Mouse (Mus musculus) kidney, embryonic 15.5 days (tissue): ENCODE results near the gene Pank4. TPM values are rescaled to one million over a fixed set of nuclear protein-coding genes. Genes with fewer than 3 reads are reported as not detected.

Experiments
- ATAC-seq: fragments of 200-750 bp; cut with Nextera tagmentation; replicated peaks from 2 replicates; pipeline ENCODE4 v1.8.0; 2017; ENCODE audit warnings: moderate TSS enrichment; ENCODE audit not compliant: low FRiP score
- H3K27ac ChIP-seq: fragments of 300-500 bp; sonication (generic); 2 replicates; pipeline ENCODE4 v1.5.1; 2015; ENCODE audit warnings: mild to moderate bottlenecking, inconsistent platforms
- H3K27me3 ChIP-seq: fragments of 300-500 bp; sonication (generic); 2 replicates; pipeline ENCODE4 v1.6.1; 2015; ENCODE audit warnings: inconsistent platforms
- H3K36me3 ChIP-seq: fragments of 300-500 bp; sonication (generic); 2 replicates; pipeline ENCODE4 v1.6.1; 2015; ENCODE audit warnings: inconsistent platforms
- H3K4me1 ChIP-seq: fragments of 300-500 bp; sonication (generic); 2 replicates; pipeline ENCODE4 v1.6.1; 2015; ENCODE audit warnings: inconsistent platforms
- H3K4me2 ChIP-seq: fragments of 300-500 bp; sonication (generic); 2 replicates; pipeline ENCODE4 v1.6.1; 2015; ENCODE audit warnings: moderate library complexity, mild to moderate bottlenecking, inconsistent platforms
- H3K4me3 ChIP-seq: fragments of 300-500 bp; sonication (generic); replicated peaks from 2 replicates; pipeline ENCODE4 v1.5.1; 2015; ENCODE audit warnings: mild to moderate bottlenecking, inconsistent platforms
- H3K9ac ChIP-seq: fragments of 300-500 bp; sonication (generic); 2 replicates; pipeline ENCODE4 v1.6.1; 2015; ENCODE audit warnings: mild to moderate bottlenecking, inconsistent platforms
- H3K9me3 ChIP-seq: fragments of 300-500 bp; sonication (generic); replicated peaks from 2 replicates; pipeline ENCODE4 v1.6.1; 2016; ENCODE audit warnings: inconsistent platforms
- WGBS: fragments of 180-500 bp; shearing (Covaris S2); methylation state at CpG from one replicate; pipeline ENCODE4 v1.1.7; 2015; ENCODE audit warnings: mixed read lengths; 5-methylcytosine and 5-hydroxymethylcytosine counted together
- polyA plus RNA-seq: library from polyadenylated mRNA; unstranded; fragments of >200 nt; fragmentation: Nextera tagmentation; extraction: Ambion mirVana; gene quantifications from 2 replicates; pipeline ENCODE4 v1.2.1, GENCODE M21; 2015

Gene Pank4
- polyA plus RNA-seq, 1 experiment from 2014 or later = 46.3 TPM

GRCm38 (mm10) chr4:154981076-154981475, 17.2 kb downstream of the Pank4 start:
- H3K9me3 ChIP-seq = no peaks in the 10 kb centered on the region
- peaks cover 54% of the 10 kb centered on the region for H3K36me3 ChIP-seq
- H3K27ac ChIP-seq = no peak overlapping the region
- H3K4me2 ChIP-seq = no peak overlapping the region
- no peak overlapping the region for H3K4me3 ChIP-seq
- peaks cover 13% of the 10 kb centered on the region for H3K4me1 ChIP-seq
- 89% methylated on average over 6 of the region's 6 CpGs for WGBS
- H3K27me3 ChIP-seq = peaks cover 20% of the 10 kb centered on the region
- no peak for ATAC-seq
- no peak overlapping the region for H3K9ac ChIP-seq

DNA sequence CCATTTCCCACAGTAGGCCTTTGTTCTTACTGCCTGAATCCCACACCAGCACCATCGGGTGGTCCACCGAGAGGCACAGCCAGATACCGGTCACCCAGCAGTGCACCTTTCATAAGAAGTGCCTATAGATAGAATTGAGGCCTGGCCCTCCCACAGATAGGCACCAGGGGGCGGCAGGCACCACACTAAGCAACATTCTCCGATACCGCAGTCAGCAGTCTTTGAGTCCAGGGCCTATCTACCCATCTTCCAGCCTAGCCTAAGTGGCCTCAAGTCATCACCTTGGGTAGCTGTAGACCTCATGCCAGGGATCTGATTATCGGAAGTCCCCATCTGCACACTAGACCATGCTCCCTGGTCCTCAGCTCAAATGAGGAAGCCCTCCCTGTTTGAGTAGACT, 17.6 kb downstream of the Pank4 start:
- 49% methylated on average over 7 of the region's 7 CpGs for WGBS
- Histone ChIP-seq H3K9ac (no peak overlapping the region), H3K4me1 (peaks cover 18% of the 10 kb centered on the region), H3K27ac (no peak overlapping the region), H3K4me3 (no peak overlapping the region), H3K4me2 (no peak overlapping the region), H3K36me3 (peaks cover 49% of the 10 kb centered on the region), H3K27me3 (peaks cover 20% of the 10 kb centered on the region), H3K9me3 (no peaks in the 10 kb centered on the region)
- no peak; the same call in 1 of the 2 replicates for ATAC-seq

- Histone ChIP-seq H3K4me2 (no peak overlapping the region), H3K9ac (no peak overlapping the region), H3K27me3 (peaks cover 20% of the 10 kb centered on the region), H3K4me3 (no peak overlapping the region), H3K9me3 (no peaks in the 10 kb centered on the region), H3K36me3 (peaks cover 39% of the 10 kb centered on the region), H3K27ac (no peak overlapping the region), H3K4me1 (peaks cover 24% of the 10 kb centered on the region)
- ATAC-seq = no peak
- WGBS = 69% methylated on average over 19 of the region's 19 CpGs
Measured at GRCm38 (mm10) chr4:154982247-154983120, 18.6 kb downstream of the Pank4 start.

GRCm38 (mm10) chr4:154983767-154984166, 19.8 kb downstream of the Pank4 start:
- 25% methylated on average over 24 of the region's 24 CpGs for WGBS
- H3K27me3 ChIP-seq = peaks cover 20% of the 10 kb centered on the region
- no peak overlapping the region for H3K4me3 ChIP-seq
- no peak overlapping the region for H3K4me2 ChIP-seq
- no peak overlapping the region for H3K27ac ChIP-seq
- ATAC-seq = no peak
- no peak overlapping the region for H3K9ac ChIP-seq
- H3K4me1 ChIP-seq = peaks cover 24% of the 10 kb centered on the region
- H3K36me3 ChIP-seq = peaks cover 27% of the 10 kb centered on the region
- H3K9me3 ChIP-seq = no peaks in the 10 kb centered on the region

GRCm38 (mm10) chr4:154985151-154985777, 21.3 kb downstream of the Pank4 start:
- H3K27ac ChIP-seq = no peak overlapping the region
- peaks cover 24% of the 10 kb centered on the region for H3K4me1 ChIP-seq
- WGBS = 86% methylated on average over 5 of the region's 5 CpGs
- peaks cover 20% of the 10 kb centered on the region for H3K27me3 ChIP-seq
- no peak overlapping the region for H3K9ac ChIP-seq
- no peak overlapping the region; the same call in 1 of the 2 replicates for H3K4me2 ChIP-seq
- peaks cover 12% of the 10 kb centered on the region for H3K36me3 ChIP-seq
- H3K9me3 ChIP-seq = no peaks in the 10 kb centered on the region
- ATAC-seq = no peak
- H3K4me3 ChIP-seq = no peak overlapping the region

GRCm38 (mm10) chr4:154986096-154986495, 22.2 kb downstream of the Pank4 start:
- Histone ChIP-seq H3K4me2 (peak overlapping the region; percentile 50), H3K36me3 (peaks cover 3% of the 10 kb centered on the region), H3K9me3 (no peaks in the 10 kb centered on the region), H3K27ac (no peak overlapping the region), H3K27me3 (peaks cover 20% of the 10 kb centered on the region), H3K9ac (no peak overlapping the region), H3K4me3 (0 out of 2 replicates have a peak overlapping the region, but pooled peaks have one; percentile 6), H3K4me1 (peaks cover 24% of the 10 kb centered on the region)
- 16% methylated on average over 16 of the region's 17 CpGs for WGBS
- ATAC-seq = no peak; the same call in 1 of the 2 replicates

GRCm38 (mm10) chr4:154986750-154987149, 22.8 kb downstream of the Pank4 start:
- Histone ChIP-seq H3K9me3 (no peaks in the 10 kb centered on the region), H3K27ac (no peak overlapping the region), H3K36me3 (no peaks in the 10 kb centered on the region), H3K4me3 (no peak overlapping the region), H3K4me2 (no peak overlapping the region), H3K4me1 (peaks cover 24% of the 10 kb centered on the region), H3K9ac (no peak overlapping the region), H3K27me3 (peaks cover 20% of the 10 kb centered on the region)
- no peak for ATAC-seq
- 67% methylated on average over 15 of the region's 15 CpGs for WGBS

DNA sequence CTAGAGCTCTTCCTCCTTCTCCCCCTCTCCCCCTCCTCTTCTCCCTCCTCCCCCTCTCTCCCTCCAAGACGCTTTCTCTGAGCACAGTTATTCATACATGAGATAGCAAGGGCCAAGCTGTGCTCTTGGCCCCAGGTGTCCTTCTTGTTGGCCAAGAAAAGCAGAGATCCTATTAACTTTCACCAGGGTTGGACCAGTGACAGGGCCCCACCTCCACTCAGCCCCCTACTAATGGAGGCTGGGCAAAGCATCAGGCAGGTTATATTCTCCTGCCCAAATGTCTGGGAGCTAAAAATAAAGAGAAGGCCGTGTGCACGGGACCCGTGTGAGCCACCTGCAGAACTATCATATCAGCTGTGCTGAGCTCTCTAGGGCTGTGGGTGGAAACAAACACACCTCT, 31.0 kb downstream of the Pank4 start:
- H3K27ac ChIP-seq = no peak overlapping the region
- H3K4me2 ChIP-seq = no peak overlapping the region
- H3K9me3 ChIP-seq = no peaks in the 10 kb centered on the region
- WGBS = 74% methylated on average over 4 of the region's 4 CpGs
- H3K4me3 ChIP-seq = no peak overlapping the region
- H3K36me3 ChIP-seq = no peaks in the 10 kb centered on the region
- H3K9ac ChIP-seq = no peak overlapping the region
- no peak for ATAC-seq
- H3K4me1 ChIP-seq = peaks cover 7% of the 10 kb centered on the region
- H3K27me3 ChIP-seq = no peaks in the 10 kb centered on the region

DNA sequence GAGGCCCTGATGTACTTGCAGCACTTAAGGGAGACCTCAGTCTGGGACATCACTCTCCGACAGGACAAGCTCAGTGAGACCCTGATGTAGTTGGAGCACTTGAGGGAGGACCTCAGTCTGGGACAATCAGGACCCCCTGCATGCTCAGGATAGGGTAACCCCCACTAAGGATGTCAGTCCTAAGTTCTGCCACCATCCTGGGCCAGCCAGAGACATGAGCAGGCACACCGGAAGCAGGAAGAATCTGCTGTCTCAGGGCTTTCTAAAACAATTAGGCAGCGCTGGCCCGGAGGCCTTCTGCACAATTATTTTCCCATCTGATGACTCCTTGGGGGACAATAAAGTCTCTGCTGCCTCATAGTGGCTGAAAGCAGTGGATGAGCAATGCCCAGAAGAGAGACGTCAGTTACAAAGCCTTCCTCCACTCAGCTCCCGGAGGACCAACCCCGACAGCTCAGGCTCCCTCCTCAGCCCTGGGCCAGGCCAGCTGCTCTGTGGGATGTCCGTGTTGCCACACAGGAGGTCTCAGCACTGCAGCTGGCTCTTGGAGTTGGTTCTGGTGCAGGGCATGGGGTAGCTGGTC, 32.7 kb downstream of the Pank4 start:
- no peaks in the 10 kb centered on the region for H3K9me3 ChIP-seq
- H3K36me3 ChIP-seq = no peaks in the 10 kb centered on the region
- H3K27me3 ChIP-seq = no peaks in the 10 kb centered on the region
- WGBS = 25% methylated on average over 8 of the region's 8 CpGs
- no peak overlapping the region for H3K4me3 ChIP-seq
- H3K9ac ChIP-seq = no peak overlapping the region
- no peak overlapping the region for H3K27ac ChIP-seq
- peaks cover 12% of the 10 kb centered on the region for H3K4me1 ChIP-seq
- H3K4me2 ChIP-seq = no peak overlapping the region
- ATAC-seq = peak; percentile 56

GRCm38 (mm10) chr4:154999379-154999778, 35.5 kb downstream of the Pank4 start:
- Histone ChIP-seq H3K36me3 (no peaks in the 10 kb centered on the region), H3K9ac (no peak overlapping the region), H3K27me3 (no peaks in the 10 kb centered on the region), H3K27ac (no peak overlapping the region), H3K4me2 (no peak overlapping the region), H3K4me1 (peaks cover 17% of the 10 kb centered on the region), H3K4me3 (no peak overlapping the region), H3K9me3 (no peaks in the 10 kb centered on the region)
- 72% methylated on average over 5 of the region's 5 CpGs for WGBS
- no peak for ATAC-seq

GRCm38 (mm10) chr4:155005278-155005677, 41.4 kb downstream of the Pank4 start:
- WGBS = 70% methylated on average over 3 of the region's 3 CpGs
- no peak for ATAC-seq
- Histone ChIP-seq H3K36me3 (no peaks in the 10 kb centered on the region), H3K4me2 (no peak overlapping the region), H3K4me1 (peaks cover 26% of the 10 kb centered on the region), H3K4me3 (no peak overlapping the region), H3K9ac (no peak overlapping the region), H3K9me3 (no peaks in the 10 kb centered on the region), H3K27me3 (no peaks in the 10 kb centered on the region), H3K27ac (no peak overlapping the region)

DNA sequence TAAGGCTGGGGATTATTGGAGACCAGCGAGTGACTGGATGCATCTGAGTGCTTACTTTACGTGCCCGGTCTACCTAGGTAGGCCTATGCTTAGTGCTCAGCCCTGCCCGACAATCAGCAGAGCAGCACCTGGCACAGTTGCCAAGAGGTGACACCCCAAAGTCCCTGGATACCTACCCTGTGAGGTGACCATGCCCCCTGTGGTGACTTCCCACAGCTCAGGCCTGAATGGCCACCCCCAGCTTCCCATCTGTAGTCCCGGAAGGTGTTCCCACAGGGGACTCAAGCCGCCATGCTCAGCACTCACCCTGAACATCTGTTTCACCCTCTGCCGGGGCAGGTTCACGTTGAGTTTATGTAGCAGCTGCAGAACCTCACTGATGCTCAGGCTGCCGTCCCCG, 42.4 kb downstream of the Pank4 start:
- ATAC-seq = no peak
- no peak overlapping the region for H3K4me3 ChIP-seq
- WGBS = 55% methylated on average over 10 of the region's 10 CpGs

More for the DNA sequence above, 42.4 kb downstream of the Pank4 start:
- no peaks in the 10 kb centered on the region for H3K9me3 ChIP-seq
- no peak overlapping the region for H3K27ac ChIP-seq
- H3K4me1 ChIP-seq = peaks cover 24% of the 10 kb centered on the region
- H3K9ac ChIP-seq = no peak overlapping the region
- no peaks in the 10 kb centered on the region for H3K27me3 ChIP-seq
- no peak overlapping the region for H3K4me2 ChIP-seq
- H3K36me3 ChIP-seq = no peaks in the 10 kb centered on the region
